Mouse (Mus musculus): ENCODE results near the gene Pid1.

DNA sequence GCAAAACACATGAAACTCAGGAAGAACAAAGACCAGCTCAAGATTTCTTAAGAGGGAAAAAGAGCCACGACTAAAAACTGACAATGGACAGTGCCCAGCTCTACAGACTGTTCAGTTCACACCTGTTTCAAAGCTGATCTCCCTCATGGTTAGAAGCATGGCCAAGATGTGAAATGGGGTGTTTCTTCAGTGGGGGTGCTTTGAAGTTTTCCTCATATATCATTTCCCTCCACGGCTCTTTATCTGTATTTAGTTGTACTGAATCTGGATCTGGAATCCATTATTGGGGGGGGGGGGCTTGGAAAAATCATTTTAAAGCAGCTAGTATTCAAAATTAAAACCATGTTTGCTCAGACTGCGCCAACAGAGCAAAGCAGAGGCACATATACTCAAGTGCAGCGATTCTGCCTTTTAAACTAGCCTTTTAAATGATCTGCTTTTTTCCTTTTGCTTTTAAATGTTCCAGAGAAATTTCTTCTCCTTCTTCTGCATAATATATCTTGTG lies 351.1 kb downstream of the Pid1 start:
- TF ChIP-seq CTCF (IDR thresholded peaks at IDR 0.05; ENCODE audit: insufficient read depth, low read length) = no peak
- no peak for TF ChIP-seq POLR2A (IDR thresholded peaks at IDR 0.05; ENCODE audit: borderline replicate concordance, extremely low read depth, low read depth, low read length)

Measured in lung, adult 2 months (tissue).